Mouse (Mus musculus) megakaryocyte, embryonic 14.5 days (primary cell): ENCODE measurements around the gene Plac8. TPM values are rescaled to one million over a fixed set of nuclear protein-coding genes. Genes with fewer than 3 reads are reported as not detected.
A peak's percentile ranks its signal among the peaks of the same experiment; 100 is the strongest.

ENCODE experiments used
- H3K27me3 ChIP-seq: replicated peaks from 2 replicates; pipeline ENCODE3; 2012; ENCODE audit warnings: inconsistent platforms
- H3K36me3 ChIP-seq: replicated peaks from 2 replicates; pipeline ENCODE3; 2012; ENCODE audit warnings: low read length, inconsistent platforms, mixed read lengths
- H3K4me1 ChIP-seq: 2 replicates; pipeline ENCODE4 v1.6.1; 2012; ENCODE audit warnings: inconsistent platforms
- H3K4me3 ChIP-seq: replicated peaks from 2 replicates; pipeline ENCODE3; 2012; ENCODE audit warnings: moderate library complexity, mild to moderate bottlenecking, inconsistent platforms
- H3K9me3 ChIP-seq: 2 replicates; pipeline ENCODE4 v1.6.1; 2012; ENCODE audit warnings: inconsistent platforms
- FLI1 ChIP-seq: IDR thresholded peaks from 2 replicates; pipeline ENCODE4 v1.6.1; 2012; ENCODE audit warnings: low read length, inconsistent platforms, mixed read lengths
- GATA1 ChIP-seq: IDR thresholded peaks from 3 replicates; pipeline ENCODE4 v1.6.1; 2012; ENCODE audit warnings: mixed read lengths, low read length, inconsistent platforms, borderline replicate concordance
- polyA plus RNA-seq: library from polyadenylated mRNA; stranded (reverse); fragments of >175 nt; gene quantifications from 2 replicates; pipeline ENCODE4 v1.2.3, GENCODE M21; 2012; ENCODE audit warnings: low replicate concordance; ENCODE audit not compliant: insufficient read depth

The Plac8 gene
- 6.4 TPM in 1 of 2 replicates, not detected in the other for polyA plus RNA-seq

DNA sequence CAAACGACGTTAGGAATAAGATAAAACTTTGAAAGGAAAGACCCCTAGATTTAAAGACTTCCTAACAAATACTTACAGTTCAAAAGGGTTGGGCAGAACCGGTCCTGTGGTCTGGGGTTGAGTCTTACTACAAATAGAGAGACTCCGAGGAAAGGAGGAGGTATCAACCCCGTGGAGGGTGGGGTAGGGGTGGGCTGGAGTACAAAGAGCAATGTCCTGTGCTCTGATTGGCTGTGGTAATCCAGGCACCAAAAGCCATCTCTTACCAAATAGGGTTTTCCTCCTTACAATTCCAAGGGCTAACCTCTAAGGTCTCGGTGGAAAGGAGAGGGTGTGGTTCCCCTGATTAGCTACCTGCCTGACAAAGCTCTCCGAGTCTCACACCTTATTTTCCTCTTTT lies at the start of gene Plac8:
TSS of gene Plac8 (minus strand) at position 177 of the 400 bp plus-strand sequence.
- Histone ChIP-seq H3K36me3 (no peaks in the 10 kb centered on the region), H3K4me3 (peak within 1 kb of the TSS; percentile 46), H3K27me3 (no peaks in the 10 kb centered on the region), H3K4me1 (peaks cover 33% of the 10 kb centered on the region), H3K9me3 (no peaks in the 10 kb centered on the region)
- TF ChIP-seq GATA1 (no peak), FLI1 (no peak)

DNA sequence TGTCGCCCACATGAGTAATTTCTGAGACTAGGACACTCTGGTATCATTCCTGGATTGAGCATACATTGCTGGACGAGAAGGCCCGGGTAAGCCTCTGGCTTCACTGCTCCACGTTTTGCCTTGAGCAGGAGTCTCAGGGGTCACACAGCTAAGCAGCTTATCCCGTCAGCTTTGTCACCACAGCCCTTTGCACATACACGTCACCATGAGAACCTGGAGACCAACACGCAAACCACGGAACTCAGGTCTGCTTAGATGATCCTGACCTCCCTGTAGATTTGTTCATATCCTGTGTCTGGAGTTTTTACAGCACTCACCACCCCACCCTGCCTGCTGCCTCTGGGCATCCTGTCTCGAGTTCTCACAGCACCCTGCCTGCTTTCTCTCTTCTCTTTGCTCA lies 48.9 kb upstream of the Plac8 start:
- H3K4me1 ChIP-seq: peaks cover 46% of the 10 kb centered on the region
- no peaks in the 10 kb centered on the region for H3K36me3 ChIP-seq
- H3K9me3 ChIP-seq: no peaks in the 10 kb centered on the region
- TF ChIP-seq GATA1 (no peak), FLI1 (no peak)
- H3K27me3 ChIP-seq: peaks cover 3% of the 10 kb centered on the region
- no peak overlapping the region for H3K4me3 ChIP-seq

- peaks cover 3% of the 10 kb centered on the region for H3K27me3 ChIP-seq
Measured at GRCm38 (mm10) chr5:100619586-100620275, 47.7 kb upstream of the Plac8 start.

GRCm38 (mm10) chr5:100613896-100614768 lies 42.1 kb upstream of the Plac8 start:
- no peak overlapping the region for H3K4me3 ChIP-seq
- no peaks in the 10 kb centered on the region for H3K36me3 ChIP-seq
- H3K4me1 ChIP-seq: peaks cover 11% of the 10 kb centered on the region
- no peak for TF ChIP-seq GATA1
- TF ChIP-seq FLI1: no peak
- H3K9me3 ChIP-seq: no peaks in the 10 kb centered on the region
- H3K27me3 ChIP-seq: peaks cover 3% of the 10 kb centered on the region

More at GRCm38 (mm10) chr5:100619586-100620275, 47.7 kb upstream of the Plac8 start:
- Histone ChIP-seq H3K4me3 (no peak overlapping the region), H3K4me1 (peaks cover 34% of the 10 kb centered on the region), H3K9me3 (no peaks in the 10 kb centered on the region), H3K36me3 (no peaks in the 10 kb centered on the region)
- TF ChIP-seq GATA1 (no peak), FLI1 (no peak)

- TF ChIP-seq FLI1 (no peak), GATA1 (no peak)
- Histone ChIP-seq H3K4me3 (peak overlapping the region; percentile 75), H3K36me3 (no peaks in the 10 kb centered on the region), H3K9me3 (no peaks in the 10 kb centered on the region), H3K4me1 (peaks cover 46% of the 10 kb centered on the region), H3K27me3 (no peaks in the 10 kb centered on the region)
Measured at GRCm38 (mm10) chr5:100607868-100608267, 35.8 kb upstream of the Plac8 start.

DNA sequence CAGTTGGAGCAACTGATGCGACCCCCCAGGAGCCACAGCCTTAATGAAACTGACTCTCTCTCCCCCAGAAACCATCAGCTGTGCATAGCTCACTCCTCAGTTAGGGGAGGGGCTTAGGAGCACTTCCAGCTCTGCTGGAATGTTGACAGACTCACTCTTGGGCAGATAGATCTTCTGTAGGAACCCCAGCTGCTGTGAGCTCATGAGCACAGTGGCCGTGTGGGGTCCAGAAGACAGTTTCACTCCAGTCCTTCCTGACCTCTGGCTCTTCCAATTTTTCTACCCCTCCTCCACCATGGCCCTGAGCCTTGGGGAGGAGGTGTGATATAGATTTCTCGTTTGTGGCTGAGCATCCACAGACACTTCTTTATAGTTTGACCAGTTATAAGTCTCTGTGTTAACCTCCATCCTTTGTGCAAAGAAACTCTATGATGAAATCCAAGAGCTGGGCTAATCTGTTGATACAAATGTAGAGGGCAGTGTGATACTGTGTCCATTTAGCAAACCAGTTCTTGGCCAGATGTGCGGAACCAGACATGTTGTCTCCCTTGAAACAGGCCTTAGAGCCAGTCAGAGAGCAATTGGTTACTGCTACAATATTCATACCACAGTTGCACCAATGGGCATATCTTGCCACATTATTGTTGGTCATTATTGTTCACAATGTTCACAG lies 35.2 kb upstream of the Plac8 start:
- H3K27me3 ChIP-seq: no peaks in the 10 kb centered on the region
- H3K4me3 ChIP-seq: no peak overlapping the region
- no peaks in the 10 kb centered on the region for H3K9me3 ChIP-seq
- H3K36me3 ChIP-seq: no peaks in the 10 kb centered on the region
- TF ChIP-seq FLI1 (no peak), GATA1 (no peak)
- peaks cover 49% of the 10 kb centered on the region for H3K4me1 ChIP-seq

DNA sequence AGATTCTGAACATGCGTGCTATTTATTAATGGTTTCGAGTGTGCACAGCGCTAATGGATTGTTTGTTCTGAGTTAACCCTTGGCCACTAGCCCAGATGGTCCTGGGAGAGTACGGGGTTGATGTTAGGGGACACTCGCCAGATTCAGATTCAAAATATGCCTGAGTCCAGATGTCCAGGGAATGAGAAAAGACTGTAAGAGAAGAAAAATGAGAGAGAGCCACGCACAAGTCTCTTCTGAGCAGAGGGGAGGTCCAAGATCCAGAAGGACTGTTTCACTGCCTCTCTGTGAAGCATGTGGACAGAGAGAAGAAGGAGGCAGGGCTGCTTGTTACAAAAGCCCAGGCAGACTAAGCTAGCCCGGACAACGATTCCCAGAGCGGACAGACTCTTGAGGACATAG lies 33.8 kb upstream of the Plac8 start:
- TF ChIP-seq GATA1 (no peak), FLI1 (no peak)

GRCm38 (mm10) chr5:100604061-100604460 lies 32.0 kb upstream of the Plac8 start:
- H3K4me3 ChIP-seq: peak overlapping the region; percentile 60
- peaks cover 70% of the 10 kb centered on the region for H3K4me1 ChIP-seq
- TF ChIP-seq FLI1: no peak
- TF ChIP-seq GATA1: no peak
- H3K36me3 ChIP-seq: no peaks in the 10 kb centered on the region
- H3K9me3 ChIP-seq: no peaks in the 10 kb centered on the region
- no peaks in the 10 kb centered on the region for H3K27me3 ChIP-seq

More for the DNA sequence above, 33.8 kb upstream of the Plac8 start:
- H3K4me1 ChIP-seq: peaks cover 62% of the 10 kb centered on the region
- H3K36me3 ChIP-seq: no peaks in the 10 kb centered on the region
- no peak overlapping the region for H3K4me3 ChIP-seq
- H3K27me3 ChIP-seq: no peaks in the 10 kb centered on the region
- no peaks in the 10 kb centered on the region for H3K9me3 ChIP-seq

DNA sequence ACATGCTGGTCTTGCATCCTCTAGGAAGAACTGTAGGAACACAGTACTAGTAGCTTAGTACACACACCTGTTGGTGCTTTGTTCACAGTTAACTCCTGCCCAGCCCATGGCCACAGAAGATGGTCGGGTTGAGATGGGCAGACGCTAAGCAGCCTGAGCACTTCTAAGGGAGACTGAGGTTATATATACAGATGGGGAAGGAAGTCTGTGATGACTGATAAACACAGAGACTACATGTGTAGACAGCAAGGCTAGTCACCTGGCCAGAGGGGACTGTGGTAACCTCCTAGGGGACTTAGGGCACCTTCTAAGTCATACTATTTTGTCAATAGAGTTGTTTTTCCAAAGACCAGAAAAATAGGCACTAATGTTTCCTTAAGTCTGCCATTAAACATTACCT lies 29.8 kb upstream of the Plac8 start:
- Histone ChIP-seq H3K4me1 (peaks cover 65% of the 10 kb centered on the region), H3K4me3 (peak overlapping the region; percentile 56), H3K9me3 (no peaks in the 10 kb centered on the region), H3K27me3 (no peaks in the 10 kb centered on the region), H3K36me3 (no peaks in the 10 kb centered on the region)
- TF ChIP-seq FLI1: no peak
